Mouse (Mus musculus): Measurements from ENCODE around the gene Usp51. TPM values are rescaled to one million over a fixed set of nuclear protein-coding genes. Genes with fewer than 3 reads are reported as not detected.
"Not testable (repeated sequence)": the region's sequence is repeated elsewhere in the genome, so short reads cannot be mapped to it uniquely, and the experiment has no call there.

Usp51 gene
- 0.18 and 0.19 TPM in 2 replicates for polyA plus RNA-seq (2015; fragmentation: Nextera tagmentation; extraction: Ambion mirVana)

DNA sequence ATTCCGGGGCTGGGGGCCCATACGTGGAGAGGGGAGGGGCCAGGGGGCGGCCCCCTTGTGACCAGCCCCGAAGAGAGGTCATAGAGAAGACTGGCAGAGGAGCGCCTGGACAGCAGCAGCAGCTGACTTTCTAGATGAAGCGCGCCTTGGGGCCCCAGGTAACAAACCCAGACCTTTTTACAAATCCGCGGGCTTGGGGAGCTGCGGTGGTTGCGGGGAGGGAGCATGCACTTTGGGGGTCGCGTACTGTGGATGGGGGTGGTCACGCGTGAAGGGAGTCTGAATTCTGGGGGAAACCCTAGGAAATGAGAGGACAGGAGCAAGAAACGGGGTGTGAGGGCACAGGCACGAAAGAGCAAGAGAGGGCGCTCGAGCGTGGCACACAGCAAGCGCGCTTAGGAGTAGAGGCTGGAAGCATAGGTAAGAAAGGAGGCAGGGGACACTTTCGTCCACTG is at the start of gene Usp51:
Gene Usp51, plus strand, starts transcription at position 83 of the 455 bp plus-strand sequence.
- peak; percentile 7 for DNase-seq (ENCODE audit: low spot score)

GRCm38 (mm10) chrX:152969606-152970005 is 36.7 kb upstream of the Usp51 start:
- DNase-seq (ENCODE audit: low spot score), result no peak

DNA sequence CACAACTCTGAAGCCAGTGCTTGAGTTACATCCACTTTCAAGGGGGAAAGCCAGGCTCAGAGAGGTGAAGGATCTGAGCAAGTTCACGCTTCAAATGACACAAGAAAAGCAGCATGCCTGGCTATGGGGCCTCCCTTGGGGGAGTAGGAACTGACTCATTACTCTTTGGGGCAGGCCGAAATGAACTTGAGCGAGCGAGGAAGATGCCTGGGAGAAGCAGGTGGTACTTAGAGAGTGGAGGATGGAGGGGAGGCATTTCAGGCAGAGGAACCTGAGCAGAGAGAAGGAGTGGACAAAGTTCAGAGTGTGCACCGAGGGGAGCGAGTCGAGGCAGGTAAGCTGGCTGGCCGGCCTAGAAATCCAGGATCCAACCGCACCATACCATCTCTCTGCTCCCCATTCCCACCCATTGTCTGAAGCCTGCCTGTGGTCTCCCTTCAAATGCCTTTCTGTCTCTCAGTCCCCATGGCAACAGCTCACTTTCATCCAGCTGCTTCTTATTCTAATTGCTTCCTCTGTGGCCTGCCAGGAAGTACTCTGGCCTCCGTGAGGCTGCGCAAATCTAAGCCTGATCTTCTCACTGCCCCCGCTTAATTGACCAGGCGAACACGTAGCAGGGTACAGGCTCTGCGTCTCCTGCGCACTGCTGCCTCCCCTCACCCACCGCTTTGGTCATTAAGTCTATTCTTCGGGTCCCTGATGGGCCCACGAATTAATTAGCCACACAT is 32.6 kb upstream of the Usp51 start:
- DNase-seq (ENCODE audit: low spot score), result not testable (repeated sequence)

GRCm38 (mm10) chrX:152974204-152974661 is 32.0 kb upstream of the Usp51 start:
- no peak for DNase-seq (ENCODE audit: low spot score)

GRCm38 (mm10) chrX:152976538-152976937 is 29.7 kb upstream of the Usp51 start:
- no peak for DNase-seq (ENCODE audit: low spot score)

DNA sequence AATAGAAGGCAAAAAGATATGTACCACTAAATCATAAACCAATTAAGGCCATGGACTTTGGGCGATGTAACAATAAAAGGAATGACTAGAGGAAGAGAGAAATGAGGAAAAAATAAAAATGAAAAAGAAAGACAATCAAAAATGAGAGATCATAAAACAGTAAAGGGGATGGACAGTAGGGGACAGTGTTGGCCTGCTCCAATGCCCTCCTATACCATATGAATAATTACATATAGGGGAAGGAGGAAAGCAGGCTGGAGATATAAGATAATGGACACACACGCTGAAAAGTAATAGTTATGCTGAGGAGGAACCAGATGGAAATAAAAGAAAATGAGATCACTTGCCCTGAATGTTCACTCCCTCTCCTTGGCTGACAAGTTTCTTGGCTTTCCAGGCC is 21.3 kb upstream of the Usp51 start:
- DNase-seq (ENCODE audit: low spot score), result no peak

GRCm38 (mm10) chrX:152989852-152990251 is 16.4 kb upstream of the Usp51 start:
- DNase-seq (ENCODE audit: low spot score), result not testable (repeated sequence)

- not testable (repeated sequence) for DNase-seq (ENCODE audit: low spot score)
Observed at GRCm38 (mm10) chrX:152996105-152996504, 10.2 kb upstream of the Usp51 start.

DNA sequence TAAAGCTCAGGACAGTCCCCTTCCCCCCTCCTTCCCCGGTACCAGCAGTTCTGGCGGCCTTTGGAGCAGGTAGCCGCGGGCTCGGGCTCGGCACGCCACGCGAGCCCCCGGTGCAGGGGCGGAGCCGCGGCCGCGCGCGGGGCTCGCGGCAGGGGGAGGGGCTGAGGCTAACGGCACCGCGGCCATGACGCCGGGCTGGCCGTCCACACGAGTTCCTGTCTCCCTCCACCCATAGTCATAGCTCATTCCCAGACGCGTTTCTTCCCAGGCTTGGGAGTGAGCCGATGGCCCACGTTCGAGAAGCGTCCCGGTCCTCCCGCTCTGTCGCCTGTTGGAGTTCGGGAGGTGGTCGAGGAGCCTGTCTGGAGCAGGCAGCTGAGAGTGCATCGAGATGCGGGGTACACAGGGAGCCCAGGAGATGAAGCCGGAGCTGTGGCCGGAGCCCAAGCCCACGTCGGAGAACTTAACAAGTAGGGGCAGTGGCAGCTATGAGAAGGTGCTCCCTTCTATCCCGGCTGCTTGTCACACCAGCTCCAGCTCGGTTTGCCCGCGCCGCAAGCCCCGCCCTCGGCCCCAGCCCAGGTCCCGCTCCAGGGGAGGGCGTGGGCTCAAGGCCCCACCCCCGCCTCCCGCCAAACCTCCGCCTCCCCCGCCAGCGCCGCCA is 884 bp downstream of the Usp51 start:
- DNase-seq (ENCODE audit: low spot score), result peak; percentile 2

GRCm38 (mm10) chrX:153007685-153008047 is 1.4 kb downstream of the Usp51 start:
- DNase-seq (ENCODE audit: low spot score), result no peak

DNA sequence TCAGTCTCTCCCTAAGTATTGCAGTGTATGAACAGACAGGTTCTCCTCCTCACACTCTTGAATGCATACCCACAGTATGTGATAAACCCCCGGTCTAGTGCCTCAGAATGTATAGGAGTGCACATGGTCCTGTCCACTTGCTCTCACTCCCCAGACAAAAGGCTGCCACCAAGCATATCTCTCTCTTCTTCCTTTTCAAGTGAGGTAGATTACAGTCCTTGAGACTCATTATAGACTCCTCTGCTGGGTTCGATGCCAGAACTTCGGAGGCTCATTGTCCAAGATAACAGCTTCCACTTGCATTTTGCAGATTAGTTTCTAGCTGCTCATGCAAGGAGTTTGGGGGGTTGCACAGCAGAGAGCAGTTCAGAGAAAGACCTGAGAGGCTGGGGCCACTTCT is 19.0 kb downstream of the Usp51 start:
- not testable (repeated sequence) for DNase-seq (ENCODE audit: low spot score)

DNA sequence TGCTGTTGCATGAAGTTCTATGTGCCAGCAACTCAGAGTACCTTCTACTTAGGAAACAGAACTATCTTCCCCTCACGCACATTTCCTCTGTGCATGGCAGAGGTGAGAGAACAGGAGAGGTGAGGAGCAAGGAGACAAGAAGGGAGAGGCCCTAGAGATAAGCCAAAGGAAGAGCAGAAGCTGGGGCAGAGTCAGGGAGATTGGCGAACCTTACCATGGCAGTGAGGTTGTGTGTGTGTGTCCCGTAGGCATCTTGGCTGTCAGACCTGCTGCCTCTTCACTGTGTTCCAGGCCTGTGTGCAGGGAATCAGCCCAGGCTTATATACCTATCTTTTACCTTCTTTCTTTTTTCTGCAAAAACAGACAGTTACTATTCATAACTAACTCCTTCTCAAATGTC is 19.4 kb downstream of the Usp51 start:
- not testable (repeated sequence) for DNase-seq (ENCODE audit: low spot score)

DNA sequence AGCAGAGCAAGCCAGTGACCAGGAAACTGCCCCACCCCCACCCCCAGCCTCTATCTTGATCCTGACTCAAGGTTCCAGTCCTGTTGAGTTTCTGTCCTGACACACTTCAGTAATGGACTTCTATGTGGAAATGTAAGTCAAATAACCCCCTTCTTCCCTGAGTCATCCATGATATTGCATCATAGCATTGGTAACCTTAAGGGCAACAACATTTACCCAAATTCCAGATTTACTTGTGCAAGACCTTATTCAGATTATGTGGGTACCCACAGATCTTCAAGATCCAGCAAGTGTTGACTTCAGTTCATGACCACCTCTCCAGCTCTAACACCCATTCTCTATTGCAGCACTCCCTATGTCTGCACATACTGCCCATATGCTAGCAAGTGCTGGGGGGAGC is 25.3 kb downstream of the Usp51 start:
- DNase-seq (ENCODE audit: low spot score), result not testable (repeated sequence)

DNA sequence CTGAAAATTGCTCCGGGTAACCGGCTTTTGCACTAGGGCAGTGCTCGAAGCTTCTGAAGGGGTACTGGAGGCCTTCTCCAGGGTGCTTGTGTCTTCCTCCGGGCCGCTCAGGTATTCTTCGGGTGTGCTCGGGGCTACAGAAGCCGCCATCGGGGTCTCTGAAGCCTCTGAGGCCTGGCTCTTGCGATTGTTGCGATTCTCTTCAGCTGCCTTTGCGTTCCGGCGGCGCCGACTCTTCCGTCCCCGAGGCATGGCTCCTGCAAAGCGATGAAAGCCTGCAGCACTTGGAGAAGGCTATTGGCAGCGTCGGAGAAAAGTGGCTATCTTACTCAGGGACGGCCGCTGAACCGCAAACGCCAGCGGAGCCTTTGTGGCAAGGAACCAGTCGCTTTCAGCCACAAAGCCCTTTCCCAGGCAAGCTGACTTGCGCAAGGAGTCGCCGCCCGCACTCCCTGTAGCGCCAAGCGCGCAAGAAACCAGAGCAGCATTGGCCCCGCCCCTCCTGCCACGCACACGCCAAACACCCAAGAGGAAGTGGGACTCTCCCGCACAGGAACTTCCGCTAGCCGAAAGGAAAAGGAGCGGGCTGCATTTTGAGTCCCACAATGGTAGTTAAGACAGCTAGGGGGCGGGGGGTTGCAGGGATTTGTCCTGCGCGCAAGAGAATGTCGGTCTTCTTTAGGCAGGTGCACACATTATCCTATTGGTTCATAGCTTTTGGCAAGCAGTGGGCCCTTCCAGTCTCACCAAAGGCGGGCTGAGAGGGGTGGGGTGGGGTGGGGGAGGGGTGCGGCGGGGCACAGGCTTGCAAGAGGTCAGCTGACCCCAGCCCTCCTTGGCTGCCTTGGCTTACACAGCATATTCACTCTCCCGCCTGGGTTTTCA is 31.1 kb downstream of the Usp51 start, which contains the start of gene Mageh1:
Gene Mageh1, minus strand, starts transcription at position 489 of the 885 bp plus-strand sequence.
- peak; percentile 7 for DNase-seq (ENCODE audit: low spot score)

DNA sequence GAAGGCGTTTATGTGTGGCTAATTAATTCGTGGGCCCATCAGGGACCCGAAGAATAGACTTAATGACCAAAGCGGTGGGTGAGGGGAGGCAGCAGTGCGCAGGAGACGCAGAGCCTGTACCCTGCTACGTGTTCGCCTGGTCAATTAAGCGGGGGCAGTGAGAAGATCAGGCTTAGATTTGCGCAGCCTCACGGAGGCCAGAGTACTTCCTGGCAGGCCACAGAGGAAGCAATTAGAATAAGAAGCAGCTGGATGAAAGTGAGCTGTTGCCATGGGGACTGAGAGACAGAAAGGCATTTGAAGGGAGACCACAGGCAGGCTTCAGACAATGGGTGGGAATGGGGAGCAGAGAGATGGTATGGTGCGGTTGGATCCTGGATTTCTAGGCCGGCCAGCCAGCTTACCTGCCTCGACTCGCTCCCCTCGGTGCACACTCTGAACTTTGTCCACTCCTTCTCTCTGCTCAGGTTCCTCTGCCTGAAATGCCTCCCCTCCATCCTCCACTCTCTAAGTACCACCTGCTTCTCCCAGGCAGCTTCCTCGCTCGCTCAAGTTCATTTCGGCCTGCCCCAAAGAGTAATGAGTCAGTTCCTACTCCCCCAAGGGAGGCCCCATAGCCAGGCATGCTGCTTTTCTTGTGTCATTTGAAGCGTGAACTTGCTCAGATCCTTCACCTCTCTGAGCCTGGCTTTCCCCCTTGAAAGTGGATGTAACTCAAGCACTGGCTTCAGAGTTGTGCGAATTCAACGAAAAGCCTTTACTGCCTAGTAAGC is 31.9 kb downstream of the Usp51 start:
- DNase-seq (ENCODE audit: low spot score), result not testable (repeated sequence)

Other genes with a start within 250 kb of the Usp51 start
- 0.87 and 0.91 TPM in 2 replicates for gene Shroom2, start 237.0 kb upstream of the Usp51 start, polyA plus RNA-seq (2015; fragmentation: Nextera tagmentation; extraction: Ambion mirVana)
- 0.20 TPM in 1 of 2 replicates, not detected in the other for gene Gpr143, start 224.5 kb upstream of the Usp51 start, polyA plus RNA-seq (2015; fragmentation: Nextera tagmentation; extraction: Ambion mirVana)
- gene Mageh1, start 31.1 kb downstream of the Usp51 start, polyA plus RNA-seq (2015; fragmentation: Nextera tagmentation; extraction: Ambion mirVana), result 6.4 and 6.6 TPM in 2 replicates
- gene Foxr2, start 112.3 kb downstream of the Usp51 start, polyA plus RNA-seq (2015; fragmentation: Nextera tagmentation; extraction: Ambion mirVana), result not detected in 2 replicates
- gene Rragb, start 133.5 kb downstream of the Usp51 start, polyA plus RNA-seq (2015; fragmentation: Nextera tagmentation; extraction: Ambion mirVana), result 0.95 and 1.0 TPM in 2 replicates
- 0.13 and 0.16 TPM in 2 replicates for gene Klf8, start 231.0 kb downstream of the Usp51 start, polyA plus RNA-seq (2015; fragmentation: Nextera tagmentation; extraction: Ambion mirVana)